Mouse (Mus musculus): ENCODE data around the gene Nsun7. TPM values are rescaled to one million over a fixed set of nuclear protein-coding genes. Genes with fewer than 3 reads are reported as not detected.
"Not testable (repeated sequence)": the region's sequence is repeated elsewhere in the genome, so short reads cannot be mapped to it uniquely, and the experiment has no call there.

The Nsun7 gene
- polyA plus RNA-seq (2015; fragmentation: Nextera tagmentation; extraction: Ambion mirVana): 0.18 and 0.22 TPM in 2 replicates

- peak; percentile 12 for DNase-seq (ENCODE audit: low spot score)
Measured at GRCm38 (mm10) chr5:66259756-66260448, at the start of gene Nsun7. Gene Nsun7, plus strand, starts transcription at chr5:66259897.

- DNase-seq (ENCODE audit: low spot score): no peak
Measured at GRCm38 (mm10) chr5:66214395-66214935, 45.2 kb upstream of the Nsun7 start.

GRCm38 (mm10) chr5:66215569-66216277, 44.0 kb upstream of the Nsun7 start:
- DNase-seq (ENCODE audit: low spot score): no peak

- DNase-seq (ENCODE audit: low spot score): no peak
Measured at GRCm38 (mm10) chr5:66219692-66220091, 40.0 kb upstream of the Nsun7 start.

- no peak for DNase-seq (ENCODE audit: low spot score)
Measured at GRCm38 (mm10) chr5:66220620-66221019, 39.1 kb upstream of the Nsun7 start.

- no peak for DNase-seq (ENCODE audit: low spot score)
Measured at GRCm38 (mm10) chr5:66222916-66223315, 36.8 kb upstream of the Nsun7 start.

- DNase-seq (ENCODE audit: low spot score): no peak
Measured at GRCm38 (mm10) chr5:66226526-66226925, 33.2 kb upstream of the Nsun7 start.

GRCm38 (mm10) chr5:66231660-66232269, 27.9 kb upstream of the Nsun7 start:
- no peak for DNase-seq (ENCODE audit: low spot score)

- no peak for DNase-seq (ENCODE audit: low spot score)
Measured at GRCm38 (mm10) chr5:66232456-66232855, 27.2 kb upstream of the Nsun7 start.

- peak; percentile 43 for DNase-seq (ENCODE audit: low spot score)
Measured at GRCm38 (mm10) chr5:66241894-66242293, 17.8 kb upstream of the Nsun7 start.

- no peak for DNase-seq (ENCODE audit: low spot score)
Measured at GRCm38 (mm10) chr5:66243467-66243866, 16.2 kb upstream of the Nsun7 start.

GRCm38 (mm10) chr5:66244043-66244660, 15.5 kb upstream of the Nsun7 start:
- no peak for DNase-seq (ENCODE audit: low spot score)

GRCm38 (mm10) chr5:66245958-66246497, 13.7 kb upstream of the Nsun7 start:
- DNase-seq (ENCODE audit: low spot score): no peak

GRCm38 (mm10) chr5:66253219-66253618, 6.5 kb upstream of the Nsun7 start:
- DNase-seq (ENCODE audit: low spot score): no peak

GRCm38 (mm10) chr5:66255044-66255443, 4.7 kb upstream of the Nsun7 start:
- no peak for DNase-seq (ENCODE audit: low spot score)

GRCm38 (mm10) chr5:66259000-66259399, 697 bp upstream of the Nsun7 start:
- no peak for DNase-seq (ENCODE audit: low spot score)

GRCm38 (mm10) chr5:66259431-66259755, 304 bp upstream of the Nsun7 start:
- not testable (repeated sequence) for DNase-seq (ENCODE audit: low spot score)

- no peak for DNase-seq (ENCODE audit: low spot score)
Measured at GRCm38 (mm10) chr5:66262475-66262874, 2.8 kb downstream of the Nsun7 start.

- peak; percentile 24 for DNase-seq (ENCODE audit: low spot score)
Measured at GRCm38 (mm10) chr5:66263398-66263797, 3.7 kb downstream of the Nsun7 start.

GRCm38 (mm10) chr5:66269616-66270015, 9.9 kb downstream of the Nsun7 start:
- no peak for DNase-seq (ENCODE audit: low spot score)

GRCm38 (mm10) chr5:66271141-66271540, 11.4 kb downstream of the Nsun7 start:
- DNase-seq (ENCODE audit: low spot score): no peak

Data from thymus, postnatal 0 days (tissue).